Mouse (Mus musculus): ENCODE results near the gene Mrps12.
"Not testable (repeated sequence)": the region's sequence is repeated elsewhere in the genome, so short reads cannot be mapped to it uniquely, and the experiment has no call there.

Gene Mrps12

GRCm38 (mm10) chr7:28702601-28703143, 38.9 kb downstream of the Mrps12 start:
- no peak for DNase-seq (ENCODE audit: low spot score)

GRCm38 (mm10) chr7:28701306-28701705, 40.3 kb downstream of the Mrps12 start:
- DNase-seq (ENCODE audit: low spot score), result not testable (repeated sequence)

GRCm38 (mm10) chr7:28700269-28700668, 41.4 kb downstream of the Mrps12 start:
- DNase-seq (ENCODE audit: low spot score), result no peak

GRCm38 (mm10) chr7:28697277-28697676, 44.3 kb downstream of the Mrps12 start:
- no peak for DNase-seq (ENCODE audit: low spot score)

GRCm38 (mm10) chr7:28694966-28695511, 46.6 kb downstream of the Mrps12 start:
- DNase-seq (ENCODE audit: low spot score), result no peak

GRCm38 (mm10) chr7:28694423-28694822, 47.2 kb downstream of the Mrps12 start:
- no peak for DNase-seq (ENCODE audit: low spot score)

GRCm38 (mm10) chr7:28693321-28693966, 48.2 kb downstream of the Mrps12 start:
- DNase-seq (ENCODE audit: low spot score), result no peak

- no peak for DNase-seq (ENCODE audit: low spot score)
These were observed 48.9 kb downstream of the Mrps12 start, which contains the start of gene Fbxo27 for GRCm38 (mm10) chr7:28692545-28693320. TSS of gene Fbxo27 (plus strand) at chr7:28692849.

- no peak for DNase-seq (ENCODE audit: low spot score)
These were observed 50.5 kb downstream of the Mrps12 start for GRCm38 (mm10) chr7:28691075-28691474.

Data from urinary bladder, postnatal 10 days (tissue).